Mouse (Mus musculus) c-Kit-negative CD71-positive TER-119-positive erythroid progenitor cells, embryonic 14.5 days (primary cell): ENCODE data around the gene Olfr1039.
"Not testable (repeated sequence)": the region's sequence is repeated elsewhere in the genome, so short reads cannot be mapped to it uniquely, and the experiment has no call there.

Source experiments
- DNase-seq: peaks from one replicate; pipeline ENCODE4 v3.0.0-alpha.2; 2013; ENCODE audit warnings: low read depth, low spot score

The Olfr1039 gene

GRCm38 (mm10) chr2:86135828-86136227 is at the start of gene Olfr1039:
Gene Olfr1039, minus strand, starts transcription at chr2:86135928.
- DNase-seq = no peak

- DNase-seq = no peak
Measured at GRCm38 (mm10) chr2:86179950-86180349, 44.2 kb upstream of the Olfr1039 start.

GRCm38 (mm10) chr2:86177720-86178119 is 42.0 kb upstream of the Olfr1039 start, which contains the start of gene Olfr1044:
Gene Olfr1044, minus strand, starts transcription at chr2:86177820.
- no peak for DNase-seq

GRCm38 (mm10) chr2:86175422-86175821 is 39.7 kb upstream of the Olfr1039 start:
- DNase-seq = not testable (repeated sequence)

- no peak for DNase-seq
Measured at GRCm38 (mm10) chr2:86167422-86167821, 31.7 kb upstream of the Olfr1039 start, which contains the start of gene Olfr1043. Gene Olfr1043, minus strand, starts transcription at chr2:86167522.

GRCm38 (mm10) chr2:86161738-86162137 is 26.0 kb upstream of the Olfr1039 start, which contains the start of gene Olfr1042:
Gene Olfr1042, minus strand, starts transcription at chr2:86161838.
- DNase-seq = no peak

GRCm38 (mm10) chr2:86146632-86147031 is 10.9 kb upstream of the Olfr1039 start, which contains the start of gene Olfr1040:
Gene Olfr1040, minus strand, starts transcription at chr2:86146732.
- no peak for DNase-seq

- DNase-seq = no peak
Measured at GRCm38 (mm10) chr2:86087285-86087684, 48.4 kb downstream of the Olfr1039 start, which contains the start of gene Olfr1037. Gene Olfr1037, minus strand, starts transcription at chr2:86087385.

- DNase-seq = not testable (repeated sequence)
Measured at GRCm38 (mm10) chr2:86080478-86080877, 55.2 kb downstream of the Olfr1039 start.
